Mouse (Mus musculus) spleen, adult 2 months (tissue): ENCODE data around the gene Grk5.

ENCODE experiments used
- CTCF ChIP-seq: fragments of 200-500 bp; IDR thresholded peaks from 2 replicates; pipeline ENCODE4 v1.5.1; 2011; ENCODE audit warnings: mild to moderate bottlenecking, inconsistent platforms; ENCODE audit not compliant: insufficient read depth, insufficient read length, insufficient replicate concordance; ENCODE audit errors: extremely low read depth
- POLR2A ChIP-seq: fragments of 200-500 bp; IDR thresholded peaks from 2 replicates; pipeline ENCODE4 v1.6.1; 2011; ENCODE audit warnings: low read depth, low read length, inconsistent platforms

- TF ChIP-seq CTCF = no peak
- no peak for TF ChIP-seq POLR2A
Observed at GRCm38 (mm10) chr19:60905477-60905876, 15.9 kb downstream of the Grk5 start.
